Mouse (Mus musculus) limb, embryonic 13.5 days (tissue): ENCODE measurements around the gene Dnajc6. TPM values are rescaled to one million over a fixed set of nuclear protein-coding genes. Genes with fewer than 3 reads are reported as not detected.

Experiments
- ATAC-seq: fragments of 200-750 bp; cut with Nextera tagmentation; 2 replicates; pipeline ENCODE4 v1.8.0; 2017; ENCODE audit warnings: low read depth, moderate number of reproducible peaks, moderate TSS enrichment; ENCODE audit not compliant: low FRiP score
- H3K27ac ChIP-seq: fragments of 300-500 bp; sonication (generic); 2 replicates; pipeline ENCODE4 v1.5.1; 2015; ENCODE audit warnings: inconsistent platforms, mild to moderate bottlenecking, moderate library complexity
- H3K27me3 ChIP-seq: fragments of 300-500 bp; sonication (generic); 2 replicates; pipeline ENCODE4 v1.6.1; 2015; ENCODE audit warnings: mild to moderate bottlenecking, inconsistent platforms
- H3K36me3 ChIP-seq: fragments of 300-500 bp; sonication (generic); 2 replicates; pipeline ENCODE4 v1.6.1; 2015; ENCODE audit warnings: inconsistent platforms, mild to moderate bottlenecking, moderate library complexity
- H3K4me1 ChIP-seq: fragments of 300-500 bp; sonication (generic); 2 replicates; pipeline ENCODE4 v1.6.1; 2015; ENCODE audit warnings: inconsistent platforms
- H3K4me2 ChIP-seq: fragments of 300-500 bp; sonication (generic); replicated peaks from 2 replicates; pipeline ENCODE4 v1.6.1; 2015; ENCODE audit warnings: inconsistent platforms, mild to moderate bottlenecking, moderate library complexity
- H3K4me3 ChIP-seq: fragments of 300-500 bp; sonication (generic); 2 replicates; pipeline ENCODE4 v1.5.1; 2015; ENCODE audit warnings: moderate library complexity, mild to moderate bottlenecking, inconsistent platforms
- H3K9ac ChIP-seq: fragments of 300-500 bp; sonication (generic); 2 replicates; pipeline ENCODE4 v1.6.1; 2015; ENCODE audit warnings: mild to moderate bottlenecking, inconsistent platforms
- H3K9me3 ChIP-seq: fragments of 300-500 bp; sonication (generic); 2 replicates; pipeline ENCODE4 v1.6.1; 2016; ENCODE audit warnings: inconsistent platforms
- WGBS: fragments of 180-500 bp; shearing (Covaris S2); methylation state at CpG from one replicate; pipeline ENCODE4 v1.1.7; 2015; 5-methylcytosine and 5-hydroxymethylcytosine counted together
- polyA plus RNA-seq: library from polyadenylated mRNA; unstranded; fragments of >200 nt; fragmentation: Nextera tagmentation; extraction: Ambion mirVana; gene quantifications from 2 replicates; pipeline ENCODE4 v1.2.1, GENCODE M21; 2015

The Dnajc6 gene
- polyA plus RNA-seq = 0.52 and 1.2 TPM in 2 replicates

DNA sequence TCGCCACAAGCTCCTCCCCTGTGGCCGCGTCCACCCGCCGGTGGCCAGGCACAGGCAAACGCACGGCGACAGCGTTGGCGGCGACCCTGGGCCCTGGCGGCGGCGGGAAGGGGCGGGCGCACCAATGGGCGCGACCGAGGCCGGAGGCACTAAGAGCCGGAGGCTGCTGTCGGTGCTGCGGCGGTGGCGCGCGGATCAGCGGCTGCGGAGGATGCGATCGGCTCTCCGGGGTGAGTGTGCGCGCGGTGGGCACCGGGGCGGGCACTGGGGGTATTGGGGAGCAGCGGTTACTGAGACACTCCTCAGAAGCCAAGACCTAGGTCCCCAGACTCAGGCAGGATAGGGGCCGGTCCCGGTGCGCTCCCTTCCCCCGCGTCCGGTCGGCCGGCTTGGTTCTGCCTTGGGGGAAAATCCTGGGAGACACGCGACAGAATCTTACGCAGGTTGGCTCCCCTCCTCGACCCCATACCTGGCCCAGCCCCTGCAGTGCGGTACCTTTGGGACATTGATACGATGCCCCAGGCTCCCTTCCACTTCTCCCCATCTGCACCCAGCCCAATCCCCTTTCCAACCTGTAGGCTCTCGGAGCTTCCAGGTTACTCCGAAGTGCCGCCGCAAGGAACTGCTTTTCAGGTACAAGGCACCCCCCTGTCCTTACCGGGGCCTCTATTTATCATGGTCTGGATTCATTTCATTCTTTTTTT is at the start of gene Dnajc6:
TSS of gene Dnajc6 (plus strand) at position 115 of the 704 bp plus-strand sequence.
- peaks cover 16% of the 10 kb centered on the region; the same call in 1 of the 2 replicates for H3K4me1 ChIP-seq
- whole genome bisulfite sequencing = under 1% methylated on average over 45 of the region's 57 CpGs
- H3K9me3 ChIP-seq = no peaks in the 10 kb centered on the region
- H3K4me3 ChIP-seq = peak within 1 kb of the TSS; percentile 59
- H3K4me2 ChIP-seq = peak within 1 kb of the TSS; percentile 95
- no peaks in the 10 kb centered on the region for H3K36me3 ChIP-seq
- ATAC-seq = peak; percentile 38; the same call in 1 of the 2 replicates
- H3K9ac ChIP-seq = peak within 1 kb of the TSS; percentile 64
- peaks cover 58% of the 10 kb centered on the region for H3K27me3 ChIP-seq
- H3K27ac ChIP-seq = no peak within 1 kb of the TSS

DNA sequence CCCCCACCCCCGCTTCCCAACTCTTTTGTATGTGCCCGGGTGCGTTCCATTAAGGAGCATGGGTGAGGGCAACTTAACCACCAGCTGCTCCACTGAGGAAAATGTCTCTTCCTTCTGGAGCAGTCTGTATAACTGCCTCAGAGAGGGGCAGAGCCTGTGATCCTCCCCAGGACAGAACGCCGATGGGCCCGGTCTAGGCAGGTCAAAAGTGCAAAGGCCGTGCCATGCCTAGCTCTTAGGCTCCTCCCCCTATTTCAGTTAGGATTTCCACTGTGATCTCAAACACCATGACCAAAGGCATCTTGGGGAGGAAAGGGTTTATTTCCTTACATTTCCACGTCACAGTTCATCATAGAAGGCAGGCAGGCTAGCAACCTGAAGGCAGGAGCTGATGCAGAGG is 47.7 kb upstream of the Dnajc6 start:
- H3K4me3 ChIP-seq = no peak overlapping the region
- no peak for ATAC-seq
- no peaks in the 10 kb centered on the region for H3K9me3 ChIP-seq
- no peak overlapping the region for H3K27ac ChIP-seq
- H3K36me3 ChIP-seq = peaks cover 14% of the 10 kb centered on the region
- no peaks in the 10 kb centered on the region for H3K27me3 ChIP-seq
- no peak overlapping the region for H3K4me2 ChIP-seq
- 74% methylated on average over 8 of the region's 8 CpGs for WGBS
- H3K4me1 ChIP-seq = no peaks in the 10 kb centered on the region
- H3K9ac ChIP-seq = no peak overlapping the region

DNA sequence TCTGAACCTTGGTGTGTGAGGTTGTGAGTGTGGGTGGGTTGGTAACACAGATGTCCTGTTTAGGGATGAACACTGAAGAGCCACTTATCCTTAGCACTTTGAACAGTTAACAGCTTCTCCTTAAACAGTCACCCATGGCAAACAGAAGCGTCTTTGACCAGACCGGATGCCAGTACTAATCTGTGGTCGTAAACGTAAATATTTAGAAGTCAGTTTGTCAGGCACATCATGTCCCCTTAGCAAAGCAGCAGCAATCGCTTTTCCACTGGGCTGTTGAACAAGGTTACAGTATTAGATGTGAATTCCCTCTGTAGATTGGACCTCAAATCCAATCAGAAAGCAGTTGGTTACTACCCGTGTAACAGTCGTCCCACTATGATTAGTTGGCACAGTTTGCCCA is 47.1 kb upstream of the Dnajc6 start:
- H3K4me1 ChIP-seq = no peaks in the 10 kb centered on the region
- WGBS = 65% methylated on average over 7 of the region's 7 CpGs
- no peaks in the 10 kb centered on the region for H3K9me3 ChIP-seq
- H3K4me2 ChIP-seq = no peak overlapping the region
- H3K4me3 ChIP-seq = no peak overlapping the region
- H3K27me3 ChIP-seq = no peaks in the 10 kb centered on the region
- H3K27ac ChIP-seq = no peak overlapping the region
- ATAC-seq = no peak
- peaks cover 14% of the 10 kb centered on the region for H3K36me3 ChIP-seq
- no peak overlapping the region for H3K9ac ChIP-seq

DNA sequence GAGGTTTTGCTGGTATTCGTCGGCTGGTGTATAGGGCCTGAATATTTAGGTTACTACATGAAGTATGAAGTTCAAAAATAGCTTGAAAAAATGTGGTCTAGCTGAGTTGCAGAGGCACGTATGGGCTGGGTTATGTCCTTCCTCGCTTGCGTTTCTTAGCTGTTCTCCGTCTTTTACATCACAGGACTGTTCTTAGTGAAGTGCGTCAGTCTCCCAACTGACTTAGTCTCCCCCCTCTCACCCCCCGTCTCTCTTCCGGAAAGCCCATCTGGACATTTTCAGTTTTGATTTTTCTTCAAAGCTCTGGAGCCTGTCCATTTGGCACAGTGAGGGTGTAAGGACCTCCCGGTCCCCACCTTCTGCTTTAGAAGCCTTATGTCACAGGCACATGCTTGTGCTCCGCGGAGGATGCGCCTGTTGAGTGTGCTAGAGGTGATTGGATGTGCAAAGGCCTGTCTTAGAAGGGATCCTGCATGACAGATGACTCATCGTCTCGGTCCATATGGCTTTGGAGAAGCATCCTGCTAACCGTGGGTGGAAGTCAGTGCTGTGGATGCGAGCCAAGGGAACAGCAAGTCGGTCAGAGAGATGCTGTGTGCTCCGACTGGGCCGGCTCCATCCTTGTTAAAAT is 46.2 kb upstream of the Dnajc6 start:
- Histone ChIP-seq H3K27ac (no peak overlapping the region), H3K4me1 (no peaks in the 10 kb centered on the region), H3K4me3 (no peak overlapping the region), H3K4me2 (no peak overlapping the region), H3K9ac (no peak overlapping the region), H3K36me3 (peaks cover 14% of the 10 kb centered on the region), H3K27me3 (no peaks in the 10 kb centered on the region), H3K9me3 (no peaks in the 10 kb centered on the region)
- 83% methylated on average over 20 of the region's 20 CpGs for WGBS
- ATAC-seq = 0 out of 2 replicates have a peak, but pooled peaks have one; percentile 19

DNA sequence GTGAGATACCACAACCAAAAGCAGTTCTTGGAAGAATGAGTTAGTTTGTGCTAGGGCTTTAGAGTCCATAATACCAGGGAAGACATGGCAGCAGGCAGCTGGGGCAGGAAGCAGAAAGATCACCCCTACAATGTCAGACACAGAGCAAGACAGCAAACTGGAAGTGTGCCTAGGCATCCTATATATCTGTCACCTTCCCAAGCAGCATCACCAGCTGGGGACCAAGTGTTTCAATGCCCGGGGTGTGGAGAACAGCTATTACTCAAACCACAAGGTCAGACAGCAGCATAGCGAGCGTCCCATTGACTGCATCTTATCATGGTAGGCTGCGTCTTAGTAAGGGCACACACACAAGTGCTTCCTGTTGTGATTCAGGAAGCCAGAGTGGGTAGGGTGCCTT is 45.4 kb upstream of the Dnajc6 start:
- H3K27ac ChIP-seq = no peak overlapping the region
- no peak overlapping the region for H3K4me2 ChIP-seq
- no peak overlapping the region for H3K9ac ChIP-seq
- peaks cover 14% of the 10 kb centered on the region for H3K36me3 ChIP-seq
- no peak for ATAC-seq
- H3K9me3 ChIP-seq = no peaks in the 10 kb centered on the region
- H3K27me3 ChIP-seq = no peaks in the 10 kb centered on the region
- H3K4me1 ChIP-seq = no peaks in the 10 kb centered on the region
- 89% methylated on average over 4 of the region's 4 CpGs for WGBS
- H3K4me3 ChIP-seq = no peak overlapping the region

DNA sequence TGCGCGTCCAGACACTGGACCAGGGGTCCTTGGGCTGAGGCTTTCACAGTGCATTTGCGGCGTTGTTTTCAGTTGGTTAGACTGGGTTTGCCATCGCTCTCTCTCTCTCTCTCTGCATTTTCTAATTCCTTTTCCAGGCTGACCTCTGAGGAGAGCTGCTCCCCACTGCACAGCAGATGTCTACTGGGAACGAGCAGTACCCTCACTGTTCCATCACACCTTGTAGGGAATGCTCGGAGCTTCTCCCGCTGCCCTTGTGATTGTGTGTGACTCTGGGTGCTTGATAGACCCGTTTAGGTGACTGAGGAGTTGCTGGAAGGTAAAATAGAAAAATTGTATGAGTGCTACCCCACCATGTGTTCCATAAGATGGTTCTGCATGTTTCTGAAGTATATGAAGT is 43.6 kb upstream of the Dnajc6 start:
- Histone ChIP-seq H3K9ac (no peak overlapping the region), H3K9me3 (no peaks in the 10 kb centered on the region), H3K4me3 (no peak overlapping the region), H3K4me1 (no peaks in the 10 kb centered on the region), H3K27ac (no peak overlapping the region), H3K4me2 (no peak overlapping the region), H3K36me3 (peaks cover 7% of the 10 kb centered on the region), H3K27me3 (no peaks in the 10 kb centered on the region)
- ATAC-seq = no peak
- WGBS = 91% methylated on average over 9 of the region's 9 CpGs

DNA sequence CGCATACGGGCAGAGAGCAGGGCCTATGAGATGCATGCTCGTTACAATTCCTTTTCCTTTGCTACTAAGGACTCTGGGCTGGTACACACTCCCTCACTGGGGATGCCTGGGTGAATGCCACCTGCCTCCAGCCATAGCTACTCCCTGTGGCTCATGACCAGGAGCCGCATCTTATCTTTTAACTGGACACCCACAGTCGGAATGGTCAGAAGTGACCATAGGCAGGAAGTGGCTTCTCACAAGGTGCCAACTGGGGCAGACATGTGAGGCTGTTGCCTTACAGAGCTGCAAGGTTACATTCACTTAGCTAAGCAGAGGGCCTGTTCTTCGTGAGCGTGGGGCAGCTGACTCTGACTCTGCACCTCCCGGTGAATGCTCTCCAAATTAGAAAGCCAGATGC is 39.3 kb upstream of the Dnajc6 start:
- Histone ChIP-seq H3K36me3 (peaks cover 17% of the 10 kb centered on the region; the same call in 1 of the 2 replicates), H3K27me3 (no peaks in the 10 kb centered on the region)
- WGBS = 77% methylated on average over 8 of the region's 8 CpGs

DNA sequence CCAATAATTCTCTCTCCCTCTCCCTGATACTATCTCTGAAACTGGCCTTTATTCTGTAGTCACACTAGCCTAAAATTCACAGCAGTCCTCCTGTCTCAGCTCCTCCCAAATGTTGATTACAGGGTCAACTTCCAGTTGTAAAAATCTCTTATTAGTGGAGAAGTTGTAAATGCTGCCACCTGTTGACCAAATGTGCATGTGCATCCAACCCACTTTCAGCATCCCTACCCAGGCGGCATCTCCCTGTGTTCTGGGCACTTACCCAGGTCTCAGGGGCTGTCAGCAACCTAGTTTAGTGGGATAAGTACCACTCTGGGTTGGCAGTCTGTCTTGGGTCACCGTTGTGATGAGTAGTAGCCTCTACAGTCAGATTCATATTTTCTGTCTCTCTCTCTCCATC is 38.1 kb upstream of the Dnajc6 start:
- no peak overlapping the region for H3K27ac ChIP-seq

More for the DNA sequence above, 39.3 kb upstream of the Dnajc6 start:
- H3K27ac ChIP-seq = no peak overlapping the region
- no peak overlapping the region for H3K9ac ChIP-seq
- H3K4me3 ChIP-seq = no peak overlapping the region
- H3K4me2 ChIP-seq = no peak overlapping the region
- no peaks in the 10 kb centered on the region for H3K4me1 ChIP-seq
- H3K9me3 ChIP-seq = no peaks in the 10 kb centered on the region
- ATAC-seq = no peak

DNA sequence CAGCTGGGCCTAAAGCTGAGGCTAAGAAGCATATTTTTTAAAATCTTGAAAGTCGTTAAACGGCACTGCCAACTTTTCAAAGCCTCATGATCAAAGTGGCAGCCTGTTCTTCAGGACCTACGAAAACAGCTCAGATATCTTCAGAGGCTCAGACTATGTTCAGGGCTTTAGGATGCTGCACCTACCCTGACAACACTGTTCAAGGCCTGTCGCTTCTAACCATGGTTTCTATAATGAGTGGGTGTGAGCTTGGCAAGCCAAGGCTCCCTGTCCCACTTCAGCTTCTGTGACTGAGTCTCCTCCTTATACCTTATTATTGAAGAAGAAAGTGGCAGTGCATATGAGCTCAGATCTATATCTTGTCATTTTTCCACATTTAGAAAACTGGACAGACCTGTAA is 37.1 kb upstream of the Dnajc6 start:
- no peak overlapping the region for H3K9ac ChIP-seq
- no peaks in the 10 kb centered on the region for H3K4me1 ChIP-seq
- no peak for ATAC-seq
- WGBS = 77% methylated on average over 4 of the region's 4 CpGs
- H3K27ac ChIP-seq = no peak overlapping the region
- peaks cover 28% of the 10 kb centered on the region; the same call in 1 of the 2 replicates for H3K36me3 ChIP-seq
- H3K9me3 ChIP-seq = no peaks in the 10 kb centered on the region
- no peak overlapping the region for H3K4me3 ChIP-seq
- no peaks in the 10 kb centered on the region for H3K27me3 ChIP-seq
- no peak overlapping the region for H3K4me2 ChIP-seq

More for the DNA sequence above, 38.1 kb upstream of the Dnajc6 start:
- Histone ChIP-seq H3K4me1 (no peaks in the 10 kb centered on the region), H3K9me3 (no peaks in the 10 kb centered on the region), H3K4me3 (no peak overlapping the region), H3K36me3 (peaks cover 27% of the 10 kb centered on the region; the same call in 1 of the 2 replicates), H3K27me3 (no peaks in the 10 kb centered on the region), H3K9ac (no peak overlapping the region), H3K4me2 (no peak overlapping the region)
- 49% methylated on average over 2 of the region's 2 CpGs for WGBS
- ATAC-seq = no peak

DNA sequence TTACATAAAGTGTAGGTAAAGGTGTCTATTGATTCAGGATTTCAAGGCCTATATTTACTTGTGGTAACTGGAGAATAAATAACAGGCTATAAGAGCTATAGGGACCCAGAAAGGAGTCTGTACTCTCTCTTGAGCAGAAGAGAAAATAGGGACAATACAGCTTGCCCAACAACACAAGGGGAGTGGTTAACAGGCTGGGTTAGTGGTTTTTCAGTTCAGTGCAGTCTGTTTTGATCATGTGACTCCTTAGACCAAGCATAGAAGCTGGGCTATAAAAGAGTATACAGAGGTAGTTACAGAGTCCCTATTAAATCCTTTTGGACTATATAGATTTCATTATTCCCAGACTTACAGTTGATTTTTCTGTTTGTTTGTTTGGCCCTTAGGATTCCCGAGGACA is 36.3 kb upstream of the Dnajc6 start:
- Histone ChIP-seq H3K27me3 (no peaks in the 10 kb centered on the region), H3K4me1 (no peaks in the 10 kb centered on the region)
- 76% methylated on average over 1 of the region's 1 CpGs for WGBS

DNA sequence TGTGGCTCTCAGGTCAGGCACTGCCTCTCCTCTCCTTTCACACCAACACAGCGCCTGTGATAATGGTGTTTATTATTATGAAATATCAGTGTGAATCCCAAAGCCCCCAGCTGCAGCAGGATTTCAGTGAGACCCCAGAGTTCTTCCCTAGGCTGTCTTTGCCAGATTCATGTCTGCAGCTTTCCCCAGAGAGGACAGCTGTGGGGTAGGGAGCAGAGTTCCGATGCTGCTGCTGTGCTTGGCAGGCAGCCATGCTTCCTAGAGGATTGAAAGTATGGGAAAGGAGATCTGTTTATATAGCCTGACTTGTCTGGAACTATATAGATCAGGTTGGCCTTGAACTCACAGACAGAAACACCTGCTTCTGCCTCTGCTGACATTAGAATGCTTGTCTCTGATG is 34.4 kb upstream of the Dnajc6 start:
- H3K9ac ChIP-seq = no peak overlapping the region

More for the DNA sequence above, 36.3 kb upstream of the Dnajc6 start:
- Histone ChIP-seq H3K4me2 (no peak overlapping the region), H3K9me3 (no peaks in the 10 kb centered on the region), H3K9ac (no peak overlapping the region), H3K27ac (no peak overlapping the region), H3K36me3 (peaks cover 32% of the 10 kb centered on the region; the same call in 1 of the 2 replicates), H3K4me3 (no peak overlapping the region)
- ATAC-seq = no peak

DNA sequence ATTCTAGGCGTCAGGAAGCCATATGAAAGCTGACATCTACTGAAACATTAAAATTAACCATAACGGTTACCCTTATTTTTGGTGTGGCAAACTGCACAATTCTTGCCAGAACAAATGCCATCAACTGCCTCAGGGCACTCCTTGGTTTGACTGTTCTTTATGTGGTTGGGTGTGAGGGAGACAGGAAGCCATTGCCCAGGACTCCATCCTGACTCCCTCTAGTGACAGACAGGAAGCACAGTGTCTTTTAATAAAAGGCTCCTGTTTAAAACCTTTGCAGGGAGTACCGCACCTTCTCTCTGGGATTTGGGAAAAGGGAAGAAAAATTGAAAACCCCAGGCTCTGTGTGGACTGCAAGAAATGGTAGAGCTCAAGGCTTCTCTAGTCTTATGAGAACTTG is 30.2 kb upstream of the Dnajc6 start:
- H3K27ac ChIP-seq = no peak overlapping the region
- ATAC-seq = no peak
- 77% methylated on average over 3 of the region's 3 CpGs for WGBS
- H3K4me3 ChIP-seq = no peak overlapping the region
- H3K4me1 ChIP-seq = no peaks in the 10 kb centered on the region
- peaks cover 24% of the 10 kb centered on the region for H3K36me3 ChIP-seq
- H3K9ac ChIP-seq = no peak overlapping the region
- no peaks in the 10 kb centered on the region for H3K27me3 ChIP-seq
- no peaks in the 10 kb centered on the region for H3K9me3 ChIP-seq
- no peak overlapping the region for H3K4me2 ChIP-seq

More for the DNA sequence above, 34.4 kb upstream of the Dnajc6 start:
- H3K27ac ChIP-seq = no peak overlapping the region
- no peak overlapping the region for H3K4me2 ChIP-seq
- H3K27me3 ChIP-seq = no peaks in the 10 kb centered on the region
- peak; percentile 51; the same call in 1 of the 2 replicates for ATAC-seq
- no peaks in the 10 kb centered on the region for H3K4me1 ChIP-seq
- H3K36me3 ChIP-seq = peaks cover 32% of the 10 kb centered on the region
- H3K9me3 ChIP-seq = no peaks in the 10 kb centered on the region
- WGBS = 64% methylated on average over 2 of the region's 2 CpGs
- no peak overlapping the region for H3K4me3 ChIP-seq
